Mouse (Mus musculus): ENCODE data around the gene Srgap3.

- TF ChIP-seq CTCF (IDR thresholded peaks at IDR 0.05; ENCODE audit: low read depth) (no peak), EP300 (IDR thresholded peaks at IDR 0.05; ENCODE audit: low read depth) (no peak)
These were observed 44.3 kb downstream of the Srgap3 start for GRCm38 (mm10) chr6:112902791-112903190.

Measured in liver, postnatal 0 days (tissue).